Mouse (Mus musculus) urinary bladder, postnatal 4 days (tissue): ENCODE measurements around the gene Ilk.
"Not testable (repeated sequence)": the region's sequence is repeated elsewhere in the genome, so short reads cannot be mapped to it uniquely, and the experiment has no call there.

Source experiments
- DNase-seq, 2 experiments: peaks; one replicate each; pipeline ENCODE4 v3.0.0; 2021 to 2022; ENCODE audit warnings: low spot score in 2 of 2

Ilk gene

GRCm38 (mm10) chr7:105736264-105736901 is at the start of gene Ilk:
Gene Ilk (plus strand): TSS chr7:105736592.
- DNase-seq: peak; percentile 91 to 92

- no peak for DNase-seq
Observed at GRCm38 (mm10) chr7:105690875-105691274, 45.5 kb upstream of the Ilk start.

- no peak for DNase-seq
Observed at GRCm38 (mm10) chr7:105703184-105703583, 33.2 kb upstream of the Ilk start.

- no peak for DNase-seq
Observed at GRCm38 (mm10) chr7:105703816-105704215, 32.6 kb upstream of the Ilk start.

- DNase-seq: no peak
Observed at GRCm38 (mm10) chr7:105708733-105709132, 27.7 kb upstream of the Ilk start.

- no peak for DNase-seq
Observed at GRCm38 (mm10) chr7:105715366-105715765, 21.0 kb upstream of the Ilk start.

GRCm38 (mm10) chr7:105721916-105722315 is 14.5 kb upstream of the Ilk start:
- DNase-seq: no peak

- peak in 1 of 2 experiments; percentile 49 for DNase-seq
Observed at GRCm38 (mm10) chr7:105726144-105726979, 10.0 kb upstream of the Ilk start.

GRCm38 (mm10) chr7:105726980-105727325 is 9.4 kb upstream of the Ilk start:
- no peak for DNase-seq

GRCm38 (mm10) chr7:105728701-105729428 is 7.5 kb upstream of the Ilk start:
- no peak for DNase-seq

- peak in 1 of 2 experiments; percentile 58 for DNase-seq
Observed at GRCm38 (mm10) chr7:105733836-105734235, 2.6 kb upstream of the Ilk start.

GRCm38 (mm10) chr7:105734826-105735225 is 1.6 kb upstream of the Ilk start:
- peak in 1 of 2 experiments; percentile 56 for DNase-seq

GRCm38 (mm10) chr7:105735464-105735863 is 928 bp upstream of the Ilk start:
- DNase-seq: not testable (repeated sequence)

- DNase-seq: peak in 1 of 2 experiments; percentile 64
Observed at GRCm38 (mm10) chr7:105736911-105737521, 624 bp downstream of the Ilk start, which contains the start of gene Rrp8. Gene Rrp8 (minus strand): TSS chr7:105737385.

- DNase-seq: no peak
Observed at GRCm38 (mm10) chr7:105737648-105738047, 1.3 kb downstream of the Ilk start.

GRCm38 (mm10) chr7:105738286-105738685 is 1.9 kb downstream of the Ilk start:
- no peak for DNase-seq

- DNase-seq: peak; percentile 75 to 81
Observed at GRCm38 (mm10) chr7:105738948-105739347, 2.6 kb downstream of the Ilk start.

- peak in 1 of 2 experiments; percentile 49 for DNase-seq
Observed at GRCm38 (mm10) chr7:105740089-105740795, 3.9 kb downstream of the Ilk start.

GRCm38 (mm10) chr7:105740851-105741250 is 4.5 kb downstream of the Ilk start:
- peak in 1 of 2 experiments; percentile 48 for DNase-seq

- no peak for DNase-seq
Observed at GRCm38 (mm10) chr7:105741978-105742377, 5.6 kb downstream of the Ilk start.

GRCm38 (mm10) chr7:105742539-105743215 is 6.3 kb downstream of the Ilk start:
- DNase-seq: not testable (repeated sequence)
